In the genomic region with DNA sequence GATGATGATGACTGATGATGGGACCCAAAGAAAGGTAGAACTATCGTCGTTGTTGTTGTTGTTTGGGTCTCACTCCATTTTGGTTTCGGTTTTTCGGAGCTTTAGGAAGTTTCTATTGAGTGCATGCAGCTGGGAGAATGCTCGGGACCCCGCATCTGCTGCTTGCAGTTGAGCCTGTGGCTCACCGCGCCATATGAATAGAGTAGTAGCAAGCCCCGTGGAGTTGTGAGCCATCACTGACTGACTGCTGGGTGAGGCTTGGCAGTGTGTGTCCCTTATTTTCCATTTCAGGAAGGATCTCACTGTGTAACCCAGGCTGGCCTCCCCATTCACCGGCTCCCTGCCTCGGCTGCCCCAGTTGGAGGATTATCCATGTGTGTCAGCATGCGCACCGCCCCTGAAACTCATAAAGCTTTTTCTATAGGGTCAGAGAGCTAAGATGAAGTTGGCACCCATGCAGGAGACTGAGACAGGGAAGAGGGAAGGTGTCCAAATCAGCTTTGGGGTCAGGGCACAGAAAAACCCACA, we compare ENCODE assay signal across 12 mouse cellular contexts. TPM values are rescaled to one million over a fixed set of nuclear protein-coding genes. Genes with fewer than 3 reads are reported as not detected.
DNase-seq lines count a peak whose midpoint lies in the region; ATAC-seq and TF ChIP-seq lines count a peak whose summit lies in the region.
"Had no signal": no experiment of that assay in that cellular context is flagged by ENCODE, and none has a peak within 500 bp of the region (broad histone marks: within the 10 kb centered on the region; RNA-seq: fewer than 3 reads in every experiment).

No protein-coding gene starts in this region.

- H3K27me3 ChIP-seq in heart, embryonic 11.5 days (ENCODE audit: control insufficient read depth, insufficient read depth, low read length), result no peaks in the 10 kb centered on the region
- H3K27me3 ChIP-seq in lung, embryonic 14.5 days (ENCODE audit: insufficient read depth, low read length), result no peaks in the 10 kb centered on the region
- H3K27me3 ChIP-seq in intestine, embryonic 15.5 days (replicated peaks), result no peaks in the 10 kb centered on the region
- no peaks in the 10 kb centered on the region for H3K27me3 ChIP-seq in neural tube, embryonic 15.5 days (replicated peaks)

- H3K4me1 ChIP-seq in heart, embryonic 11.5 days (ENCODE audit: control insufficient read depth, insufficient read depth, low read length), result peaks cover 10% of the 10 kb centered on the region; the same call in 1 of the 2 replicates
- H3K4me1 ChIP-seq in lung, embryonic 14.5 days (ENCODE audit: insufficient read depth), result 0 out of 2 replicates have a peak, but pooled peaks cover 5% of the 10 kb centered on the region
- peaks cover 32% of the 10 kb centered on the region for H3K4me1 ChIP-seq in intestine, embryonic 15.5 days (replicated peaks)
- peaks cover 35% of the 10 kb centered on the region for H3K4me1 ChIP-seq in neural tube, embryonic 15.5 days

- no peak for TF ChIP-seq CTCF in lung, embryonic 14.5 days (IDR thresholded peaks at IDR 0.05; ENCODE audit: low read depth)

- H3K9me3 ChIP-seq in heart, embryonic 11.5 days (replicated peaks; ENCODE audit: control insufficient read depth, low read length), result peaks cover 3% of the 10 kb centered on the region; the same call in 1 of the 2 replicates
- peaks cover 7% of the 10 kb centered on the region; the same call in 1 of the 2 replicates for H3K9me3 ChIP-seq in lung, embryonic 14.5 days (ENCODE audit: low read depth, low read length)
- H3K9me3 ChIP-seq in intestine, embryonic 15.5 days, result no peaks in the 10 kb centered on the region
- no peaks in the 10 kb centered on the region for H3K9me3 ChIP-seq in neural tube, embryonic 15.5 days (replicated peaks)

- H3K9ac ChIP-seq in heart, embryonic 11.5 days (ENCODE audit: low read depth, low read length), result no peak overlapping the region
- no peak overlapping the region for H3K9ac ChIP-seq in lung, embryonic 14.5 days
- H3K9ac ChIP-seq in intestine, embryonic 15.5 days, result peak overlapping the region; percentile 44
- H3K9ac ChIP-seq in neural tube, embryonic 15.5 days (replicated peaks), result no peak overlapping the region; the same call in 1 of the 2 replicates
- H3K9ac ChIP-seq: liver, embryonic 13.5 days had no signal

- no peak overlapping the region for H3K4me3 ChIP-seq in heart, embryonic 11.5 days (ENCODE audit: low read depth, low read length)
- no peak overlapping the region for H3K4me3 ChIP-seq in lung, embryonic 14.5 days (ENCODE audit: low read depth, low read length)
- H3K4me3 ChIP-seq in intestine, embryonic 15.5 days (replicated peaks), result peak overlapping the region; percentile 39
- no peak overlapping the region for H3K4me3 ChIP-seq in neural tube, embryonic 15.5 days (replicated peaks)
- H3K4me3 ChIP-seq: heart, embryonic 13.5 days; liver, embryonic 13.5 days had no signal

- no peak for ATAC-seq in heart, embryonic 11.5 days (replicated peaks; ENCODE audit: insufficient number of reproducible peaks, low FRiP score, low TSS enrichment)
- no peak for ATAC-seq in lung, embryonic 14.5 days (ENCODE audit: insufficient read depth)
- peak; percentile 23 for ATAC-seq in intestine, embryonic 15.5 days
- ATAC-seq in neural tube, embryonic 15.5 days (ENCODE audit: low FRiP score), result no peak

- 67% methylated on average over 13 of the region's 13 CpGs for WGBS in heart, embryonic 11.5 days (ENCODE audit: insufficient replicate concordance)
- WGBS in lung, embryonic 14.5 days, result 53% methylated on average over 13 of the region's 13 CpGs
- 25% methylated on average over 13 of the region's 13 CpGs for WGBS in intestine, embryonic 15.5 days
- 17% methylated on average over 13 of the region's 13 CpGs for WGBS in neural tube, embryonic 15.5 days

- no peak overlapping the region for H3K27ac ChIP-seq in heart, embryonic 11.5 days (ENCODE audit: low read depth, low read length)
- H3K27ac ChIP-seq in lung, embryonic 14.5 days (ENCODE audit: low read depth), result no peak overlapping the region
- peak overlapping the region; percentile 90 for H3K27ac ChIP-seq in intestine, embryonic 15.5 days
- H3K27ac ChIP-seq in neural tube, embryonic 15.5 days (replicated peaks), result peak overlapping the region; percentile 66; the same call in 1 of the 2 replicates
- H3K27ac ChIP-seq: heart, embryonic 13.5 days; liver, embryonic 13.5 days had no signal

- no peaks in the 10 kb centered on the region; the same call in 1 of the 2 replicates for H3K36me3 ChIP-seq in heart, embryonic 11.5 days (ENCODE audit: control insufficient read depth, insufficient read depth, low read length)
- peaks cover 17% of the 10 kb centered on the region; the same call in 1 of the 2 replicates for H3K36me3 ChIP-seq in lung, embryonic 14.5 days (ENCODE audit: insufficient read depth)
- 0 out of 2 replicates have a peak, but pooled peaks cover 7% of the 10 kb centered on the region for H3K36me3 ChIP-seq in intestine, embryonic 15.5 days
- peaks cover 13% of the 10 kb centered on the region for H3K36me3 ChIP-seq in neural tube, embryonic 15.5 days
- H3K36me3 ChIP-seq: liver, embryonic 13.5 days had no signal

- no peak overlapping the region for H3K4me2 ChIP-seq in heart, embryonic 11.5 days
- peak overlapping the region; percentile 1; the same call in 1 of the 2 replicates for H3K4me2 ChIP-seq in lung, embryonic 14.5 days
- H3K4me2 ChIP-seq in intestine, embryonic 15.5 days (replicated peaks), result peak overlapping the region; percentile 62
- H3K4me2 ChIP-seq in neural tube, embryonic 15.5 days, result peak overlapping the region; percentile 41
- H3K4me2 ChIP-seq: liver, embryonic 13.5 days had no signal

- peak; percentile 93 for DNase-seq in heart, adult 11 months
- DNase-seq in lung, embryonic 14.5 days, result no peak
- no peak for DNase-seq in lung, postnatal 25 days (ENCODE audit: low spot score)
- no peak for DNase-seq in right cerebral cortex, postnatal 36 days (ENCODE audit: low spot score in 2 of 2)
- no peak for DNase-seq in layer of hippocampus, postnatal 10 days (ENCODE audit: low spot score in 2 of 2)
- DNase-seq: B cell, adult 2 months; cerebellum, adult 9-10 months; liver, embryonic 13.5 days had no signal

RNA-seq across cellular contexts. Expression of gene Pde9a, which starts 47.5 kb away (rescaled TPM):
- 7.1 and 9.9 TPM in 2 replicates for polyA plus RNA-seq in heart, embryonic 11.5 days (2014; fragmentation: Nextera tagmentation; extraction: Ambion mirVana)
- polyA plus RNA-seq in lung, embryonic 14.5 days (2014; fragmentation: Nextera tagmentation; extraction: Ambion mirVana), result 35.8 and 36.7 TPM in 2 replicates
- 52.0 and 55.3 TPM in 2 replicates for polyA plus RNA-seq in intestine, embryonic 15.5 days (2015; fragmentation: Nextera tagmentation; extraction: Ambion mirVana)
- 24.9 and 25.8 TPM in 2 replicates for polyA plus RNA-seq in neural tube, embryonic 15.5 days (2015; fragmentation: Nextera tagmentation; extraction: Ambion mirVana)
- 10 to 100 TPM; 34.0 to 38.9 TPM for total RNA-seq in layer of hippocampus, postnatal 10 days (2021)

Comparison
In these comparisons a context has a peak if more than half of its experiments do, and no peak if none do; other contexts are left out.
1. H3K27ac ChIP-seq: peak in intestine, embryonic 15.5 days (single experiment) and neural tube, embryonic 15.5 days (single experiment); none in heart, embryonic 11.5 days (single experiment) and lung, embryonic 14.5 days (single experiment).